Mouse (Mus musculus) megakaryocyte progenitor cell, adult 5-6 weeks (primary cell): Measurements from ENCODE around the gene Gzmb. TPM values are rescaled to one million over a fixed set of nuclear protein-coding genes. Genes with fewer than 3 reads are reported as not detected.
A peak's percentile ranks its signal among the peaks of the same experiment; 100 is the strongest.
"Not testable (repeated sequence)": the region's sequence is repeated elsewhere in the genome, so short reads cannot be mapped to it uniquely, and the experiment has no call there.

Experiments used
- ATAC-seq: replicated peaks from 2 replicates; pipeline ENCODE4 v1.8.0; 2016; ENCODE audit warnings: mild to moderate bottlenecking, moderate TSS enrichment, inconsistent platforms; ENCODE audit not compliant: poor library complexity
- total RNA-seq, 2 experiments: library from RNA; stranded (forward) in 1 of 2; stranded (reverse) in 1 of 2; fragments of 157-497, 149-512 nt in 1 of 2; fragments of 200-1000 nt in 1 of 2; gene quantifications; 2 replicates each; pipeline versions ENCODE4 v1.2.3 to v1.2.4; 2015 to 2017

Gene Gzmb
- total RNA-seq (2015) (3.5 TPM in 2 replicates), total RNA-seq (2017) (1.1 TPM in 2 replicates)

- peak; percentile 64 for ATAC-seq
These were observed at the start of gene Gzmb for GRCm38 (mm10) chr14:56262153-56262552. Gene Gzmb, minus strand, starts transcription at chr14:56262260.

- not testable (repeated sequence) for ATAC-seq
These were observed 49.7 kb upstream of the Gzmb start for GRCm38 (mm10) chr14:56311801-56312200.

GRCm38 (mm10) chr14:56310238-56310637, 48.2 kb upstream of the Gzmb start:
- ATAC-seq, result no peak

GRCm38 (mm10) chr14:56304149-56304548, 42.1 kb upstream of the Gzmb start:
- ATAC-seq, result peak; percentile 95

GRCm38 (mm10) chr14:56303506-56304025, 41.5 kb upstream of the Gzmb start:
- peak; percentile 37; the same call in 1 of the 2 replicates for ATAC-seq

- ATAC-seq, result no peak
These were observed 40.0 kb upstream of the Gzmb start for GRCm38 (mm10) chr14:56302091-56302490.

GRCm38 (mm10) chr14:56296786-56297185, 34.7 kb upstream of the Gzmb start:
- 0 out of 2 replicates have a peak, but pooled peaks have one; percentile 14 for ATAC-seq

- no peak for ATAC-seq
These were observed 34.0 kb upstream of the Gzmb start for GRCm38 (mm10) chr14:56296106-56296505.

GRCm38 (mm10) chr14:56293146-56293545, 31.1 kb upstream of the Gzmb start:
- ATAC-seq, result no peak

GRCm38 (mm10) chr14:56288651-56289050, 26.6 kb upstream of the Gzmb start:
- ATAC-seq, result no peak

- no peak for ATAC-seq
These were observed 25.7 kb upstream of the Gzmb start for GRCm38 (mm10) chr14:56287806-56288205.

- ATAC-seq, result 0 out of 2 replicates have a peak, but pooled peaks have one; percentile 20
These were observed 22.6 kb upstream of the Gzmb start for GRCm38 (mm10) chr14:56284356-56285325.

- no peak for ATAC-seq
These were observed 21.8 kb upstream of the Gzmb start for GRCm38 (mm10) chr14:56283816-56284215.

GRCm38 (mm10) chr14:56281090-56281489, 19.0 kb upstream of the Gzmb start:
- no peak for ATAC-seq

- not testable (repeated sequence) for ATAC-seq
These were observed 16.6 kb upstream of the Gzmb start for GRCm38 (mm10) chr14:56278691-56279090.

- ATAC-seq, result not testable (repeated sequence)
These were observed 14.0 kb upstream of the Gzmb start for GRCm38 (mm10) chr14:56276096-56276495.

- peak; percentile 23; the same call in 1 of the 2 replicates for ATAC-seq
These were observed 4.0 kb upstream of the Gzmb start for GRCm38 (mm10) chr14:56266109-56266508.

- 0 out of 2 replicates have a peak, but pooled peaks have one; percentile 34 for ATAC-seq
These were observed 21.7 kb downstream of the Gzmb start for GRCm38 (mm10) chr14:56240409-56240808.

- ATAC-seq, result no peak
These were observed 27.5 kb downstream of the Gzmb start, which contains the start of gene Gzmc for GRCm38 (mm10) chr14:56234556-56234955. Gene Gzmc, minus strand, starts transcription at chr14:56234656.

- ATAC-seq, result no peak
These were observed 50.7 kb downstream of the Gzmb start, which contains the start of gene Gzmf for GRCm38 (mm10) chr14:56211317-56211716. Gene Gzmf, minus strand, starts transcription at chr14:56211417.
